Mouse (Mus musculus): ENCODE results near the gene Tnfsf13. TPM values are rescaled to one million over a fixed set of nuclear protein-coding genes. Genes with fewer than 3 reads are reported as not detected.
"Not testable (repeated sequence)": the region's sequence is repeated elsewhere in the genome, so short reads cannot be mapped to it uniquely, and the experiment has no call there.

Tnfsf13 gene
- polyA plus RNA-seq, 1 experiment, result 4.6 TPM

GRCm38 (mm10) chr11:69703814-69704612 lies 18.4 kb upstream of the Tnfsf13 start:
- DNase-seq (ENCODE audit: low read depth), result no peak

DNA sequence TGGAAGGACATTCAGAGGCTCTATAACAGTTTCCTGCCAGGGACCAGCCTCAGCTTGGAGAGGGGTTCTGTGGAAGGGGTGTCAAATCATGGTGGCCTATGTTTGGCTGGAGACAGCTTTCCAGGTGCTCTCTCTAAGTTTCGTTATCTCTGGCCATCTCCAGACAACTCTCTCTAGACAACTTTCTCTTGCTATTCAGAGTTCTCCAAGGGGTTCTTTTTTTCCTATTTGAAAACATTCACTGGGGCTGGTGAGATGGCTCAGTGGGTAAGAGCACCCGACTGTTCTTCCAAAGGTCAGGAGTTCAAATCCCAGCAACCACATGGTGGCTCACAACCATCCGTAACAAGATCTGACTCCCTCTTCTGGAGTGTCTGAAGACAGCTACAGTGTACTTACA lies 17.8 kb upstream of the Tnfsf13 start:
- not testable (repeated sequence) for DNase-seq (ENCODE audit: low read depth)

GRCm38 (mm10) chr11:69702886-69703285 lies 17.3 kb upstream of the Tnfsf13 start:
- DNase-seq (ENCODE audit: low read depth), result not testable (repeated sequence)

DNA sequence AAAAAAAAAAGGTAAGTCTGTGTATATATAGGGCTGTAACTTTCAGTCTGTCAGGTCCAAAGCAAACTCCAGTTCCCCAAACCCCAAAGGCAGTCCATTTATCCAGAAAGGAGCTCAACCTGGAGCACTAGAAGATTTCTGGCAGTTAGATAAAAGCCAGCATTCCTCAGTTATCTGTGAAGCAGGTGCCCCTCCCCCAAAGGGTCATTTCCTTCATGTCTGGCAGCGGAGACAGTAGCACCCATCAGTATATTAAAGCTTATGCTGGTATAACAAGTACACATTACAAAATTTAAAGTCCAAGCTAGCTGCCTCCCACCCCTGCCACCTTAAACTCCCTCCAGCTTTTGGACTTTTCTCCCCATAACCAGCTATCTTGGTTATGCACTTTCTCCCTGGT lies 14.0 kb upstream of the Tnfsf13 start:
- DNase-seq (ENCODE audit: low read depth), result no peak

DNA sequence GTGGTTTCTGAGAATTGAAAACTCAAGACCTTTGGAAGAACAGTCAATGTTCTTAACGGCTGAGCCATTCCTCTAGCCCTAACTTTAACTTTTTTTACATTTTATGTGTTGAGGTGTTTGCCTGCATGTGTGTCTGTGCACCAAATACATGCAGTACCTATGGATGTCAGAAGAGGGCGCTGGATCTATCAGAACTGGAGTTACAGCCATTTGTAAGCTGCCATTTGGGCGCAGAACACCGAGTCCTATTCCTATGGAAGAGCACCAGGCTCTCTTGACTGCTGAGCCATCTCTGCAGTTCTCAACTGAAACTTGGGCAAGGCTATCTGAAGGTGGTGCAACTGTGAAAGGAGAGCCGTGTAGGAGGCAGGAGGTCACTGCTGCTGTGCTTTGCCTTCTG lies 13.0 kb upstream of the Tnfsf13 start:
- no peak for DNase-seq (ENCODE audit: low read depth)

- DNase-seq (ENCODE audit: low read depth), result no peak
Measured at GRCm38 (mm10) chr11:69697396-69697795, 11.8 kb upstream of the Tnfsf13 start.

- DNase-seq (ENCODE audit: low read depth), result no peak
Measured at GRCm38 (mm10) chr11:69695361-69696181, 10.0 kb upstream of the Tnfsf13 start, which contains the start of the genes Tnfsf12 and Tnfsfm13. TSS of gene Tnfsf12 (minus strand) at chr11:69695849. TSS of gene Tnfsfm13 (minus strand) at chr11:69696098.

DNA sequence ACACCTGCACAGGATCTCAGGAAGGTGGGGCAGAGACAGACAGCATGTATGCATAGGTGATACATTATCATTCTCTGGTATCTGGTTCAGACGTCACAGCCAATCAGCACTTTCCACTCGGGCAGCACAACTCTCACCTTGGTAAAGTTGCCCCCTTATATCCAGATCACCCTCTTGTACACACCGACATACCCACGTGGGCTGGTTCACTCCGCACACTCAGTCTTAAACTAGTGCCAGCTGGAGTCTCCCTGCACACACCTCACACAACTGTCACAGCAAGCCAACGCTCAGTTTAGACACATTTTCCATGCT lies 9.4 kb upstream of the Tnfsf13 start:
- DNase-seq (ENCODE audit: low read depth), result no peak

DNA sequence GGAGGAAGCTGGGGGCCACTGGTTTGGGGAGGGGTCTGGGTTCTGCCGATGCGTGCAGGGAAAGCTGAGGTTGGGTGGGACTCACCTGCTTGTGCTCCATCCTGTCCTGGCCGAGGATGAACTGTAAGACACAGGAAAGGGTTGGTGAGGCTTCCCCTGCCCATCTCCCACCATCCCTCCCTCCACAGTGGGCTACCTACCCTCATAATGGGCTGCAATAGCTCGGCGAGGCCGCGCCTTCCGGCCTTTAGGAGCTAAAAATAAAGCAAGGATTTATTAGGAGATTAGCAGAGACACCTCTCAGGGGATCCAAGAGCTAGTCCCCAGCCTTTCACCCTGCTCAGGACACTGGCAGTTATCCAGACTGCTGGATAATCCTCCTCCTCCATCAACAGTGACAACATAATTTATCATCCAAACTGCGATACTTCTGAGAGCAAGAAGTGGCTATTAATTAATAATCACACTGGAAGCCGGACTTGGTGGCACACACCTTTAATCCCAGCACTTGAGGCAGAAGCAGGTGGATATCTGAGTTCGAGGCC lies 7.9 kb upstream of the Tnfsf13 start:
- DNase-seq (ENCODE audit: low read depth), result no peak

- DNase-seq (ENCODE audit: low read depth), result no peak
Measured at GRCm38 (mm10) chr11:69692863-69693262, 7.3 kb upstream of the Tnfsf13 start.

DNA sequence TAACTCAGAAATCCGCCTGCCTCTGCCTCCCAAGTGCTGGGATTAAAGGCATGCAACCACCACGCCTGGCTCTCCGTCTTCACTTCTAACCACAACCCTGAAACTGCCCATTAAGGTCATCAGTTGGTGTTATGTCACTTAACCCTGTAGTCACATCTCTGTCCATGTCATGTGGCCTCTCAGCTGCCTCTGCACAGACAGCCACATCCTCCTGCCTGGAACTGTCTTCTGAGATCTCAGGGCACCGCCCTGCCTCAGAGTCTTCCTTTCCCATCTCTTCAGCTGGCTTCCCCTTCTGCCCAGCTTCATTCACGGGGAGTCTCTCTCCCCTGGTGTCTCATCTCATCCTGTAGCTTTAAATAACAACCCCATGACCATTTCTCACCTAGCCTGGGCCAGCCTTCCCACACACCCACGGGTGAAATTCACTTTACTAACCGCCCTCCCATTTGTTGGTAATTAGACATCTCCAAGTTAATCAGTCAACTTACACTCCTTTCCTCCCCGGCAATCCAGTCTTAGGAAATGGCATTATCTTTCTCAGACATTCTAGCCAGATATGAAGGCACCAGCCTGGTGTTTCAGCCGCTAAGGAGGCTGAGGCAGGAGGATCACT lies 6.7 kb upstream of the Tnfsf13 start:
- no peak for DNase-seq (ENCODE audit: low read depth)

- no peak for DNase-seq (ENCODE audit: low read depth)
Measured at GRCm38 (mm10) chr11:69689891-69690290, 4.3 kb upstream of the Tnfsf13 start.

GRCm38 (mm10) chr11:69687061-69687460 lies 1.5 kb upstream of the Tnfsf13 start:
- no peak for DNase-seq (ENCODE audit: low read depth)

- no peak for DNase-seq (ENCODE audit: low read depth)
Measured at GRCm38 (mm10) chr11:69686377-69686776, 793 bp upstream of the Tnfsf13 start.

DNA sequence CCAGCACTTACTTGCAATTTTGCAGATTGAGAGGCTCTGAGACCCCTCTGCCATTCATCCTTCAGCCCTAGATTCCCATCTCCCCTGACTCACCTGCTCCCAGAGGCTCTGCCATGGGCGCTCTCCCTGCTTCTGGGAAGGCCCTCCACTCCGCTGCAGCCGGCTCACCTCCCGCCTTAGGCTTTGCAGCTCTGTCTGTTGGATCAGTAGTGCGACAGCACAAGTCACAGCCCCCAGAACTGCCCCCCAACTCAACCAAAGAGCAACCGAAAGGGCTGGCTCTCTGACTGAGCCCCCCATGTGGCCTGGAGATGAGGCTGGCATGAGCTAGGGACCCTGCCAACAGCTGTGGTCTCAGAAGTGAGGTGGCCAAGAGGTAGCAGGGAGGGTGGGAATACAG lies 648 bp downstream of the Tnfsf13 start:
- no peak for DNase-seq (ENCODE audit: low read depth)

- no peak for DNase-seq (ENCODE audit: low read depth)
Measured at GRCm38 (mm10) chr11:69684128-69684745, 1.3 kb downstream of the Tnfsf13 start.

DNA sequence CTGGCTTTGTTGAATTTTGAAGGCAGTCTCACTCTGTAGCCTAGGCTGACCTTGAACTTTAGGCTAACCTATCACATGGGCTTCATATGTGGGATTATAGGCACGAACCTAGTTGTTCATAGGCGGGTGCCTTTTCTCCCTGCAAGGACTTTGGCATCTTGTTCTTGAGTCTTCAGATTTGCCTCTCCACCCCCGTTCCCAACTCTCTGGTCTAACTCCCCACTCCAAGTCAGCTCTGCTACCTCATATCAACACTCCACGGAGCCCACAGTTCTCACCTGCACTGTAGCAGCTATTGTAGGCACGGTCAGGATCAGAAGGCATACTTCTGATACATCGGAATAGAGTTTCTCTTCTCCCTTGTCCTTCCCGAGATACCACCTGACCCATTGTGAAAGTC lies 2.0 kb downstream of the Tnfsf13 start:
- DNase-seq (ENCODE audit: low read depth), result no peak

DNA sequence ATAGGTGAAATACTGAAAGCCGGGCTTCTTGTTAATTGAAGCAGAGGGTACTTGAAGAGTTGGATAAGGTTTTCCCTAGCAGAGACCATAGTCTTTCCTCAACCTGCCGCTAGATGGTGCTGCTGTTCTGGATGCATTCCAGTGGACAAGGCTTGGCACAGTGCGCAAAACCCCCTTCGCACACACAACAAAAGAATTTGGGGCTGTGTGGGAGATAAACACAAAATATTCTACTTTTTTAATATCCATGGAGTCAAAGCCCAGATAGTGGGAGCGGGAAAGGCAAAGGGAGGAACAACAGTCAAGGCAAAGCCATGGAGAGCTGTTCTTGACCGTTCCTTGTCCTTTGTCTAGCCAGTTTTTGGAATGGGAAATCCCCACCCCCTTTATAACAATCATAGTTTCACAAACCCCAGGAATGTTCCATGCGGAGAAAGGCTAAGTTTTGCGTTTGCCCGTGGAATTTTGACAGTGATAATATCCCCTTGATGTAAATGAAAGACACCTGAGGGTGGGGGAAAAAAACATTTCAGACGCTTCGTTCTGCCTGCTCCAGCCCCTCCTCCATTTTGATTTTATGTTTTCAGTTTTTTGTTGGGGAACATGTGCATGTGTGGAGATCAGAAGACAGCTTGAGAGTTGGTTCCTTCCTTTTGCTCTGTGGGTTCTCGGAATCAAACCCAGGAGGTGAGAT lies 2.6 kb downstream of the Tnfsf13 start:
- no peak for DNase-seq (ENCODE audit: low read depth)

DNA sequence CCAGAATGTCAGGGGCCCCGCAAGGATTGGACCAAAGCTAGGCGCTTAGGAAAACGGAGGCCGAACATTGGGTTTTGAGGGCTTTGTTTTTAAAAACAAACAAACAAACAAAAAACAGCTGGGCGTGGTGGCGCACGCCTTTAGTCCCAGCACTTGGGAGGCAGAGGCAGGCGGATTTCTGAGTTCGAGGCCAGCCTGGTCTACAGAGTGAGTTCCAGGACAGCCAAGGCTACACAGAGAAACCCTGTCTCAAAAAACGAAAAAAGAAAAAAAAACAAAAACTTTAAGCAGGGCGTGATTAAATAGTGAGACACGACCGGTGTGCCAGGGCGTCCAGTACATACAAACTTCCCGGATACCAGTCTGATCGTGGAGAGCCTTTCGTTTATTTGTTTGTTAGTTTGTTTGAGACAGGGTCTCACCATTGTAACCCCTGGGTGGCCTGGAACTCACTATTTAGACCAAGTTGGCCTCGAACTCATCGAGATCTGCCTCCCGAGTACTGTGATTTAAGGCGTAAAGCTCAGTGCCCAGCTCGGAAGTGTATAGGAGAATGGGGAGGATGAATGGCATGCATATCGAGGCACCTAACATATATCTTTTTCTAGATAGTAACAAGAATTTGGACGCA lies 3.3 kb downstream of the Tnfsf13 start:
- no peak for DNase-seq (ENCODE audit: low read depth)

- DNase-seq (ENCODE audit: low read depth), result no peak
Measured at GRCm38 (mm10) chr11:69681314-69682208, 4.0 kb downstream of the Tnfsf13 start, which contains the start of gene Senp3. TSS of gene Senp3 (minus strand) at chr11:69682084.

All from gonadal fat pad, adult 2 months (tissue).